Mouse (Mus musculus): ENCODE results near the gene Pim3. TPM values are rescaled to one million over a fixed set of nuclear protein-coding genes. Genes with fewer than 3 reads are reported as not detected.

The Pim3 gene
- polyA plus RNA-seq, 2 experiments = 3.1 to 8.5 TPM

DNA sequence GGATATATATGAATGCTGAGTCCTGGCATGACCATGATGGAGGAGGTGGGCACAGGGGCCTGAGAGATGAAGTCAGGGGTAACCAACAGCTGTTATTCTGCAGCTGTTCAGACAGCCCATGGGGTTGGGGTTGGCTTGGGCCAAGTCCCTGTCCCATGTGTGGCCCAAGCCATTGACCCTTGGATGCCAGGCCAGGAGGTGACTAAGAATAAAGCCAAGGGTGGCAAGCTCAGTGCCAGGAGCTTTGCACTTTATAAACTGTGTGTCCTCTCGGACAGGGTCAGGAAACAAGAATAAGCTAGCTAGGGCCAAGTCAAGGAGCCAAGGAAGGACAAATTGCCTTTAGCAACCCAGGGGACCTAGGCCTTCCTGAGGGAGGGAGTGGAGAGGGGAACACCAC is 30.3 kb downstream of the Pim3 start:
- DNase-seq (ENCODE audit: low read depth in 3 of 3, low spot score in 3 of 3) = no peak
- Histone ChIP-seq H3K27ac (no peak overlapping the region), H3K4me3 (ENCODE audit: insufficient read depth in 1 of 2, low read depth in 2 of 2, low read length in 2 of 2) (no peak overlapping the region), H3K4me1 (replicated peaks; ENCODE audit: control insufficient read depth in 2 of 2, insufficient read depth in 2 of 2, low read length in 1 of 2) (peaks cover 0 to 9% of the 10 kb centered on the region in 2 experiments; a peak in 3 of 4 replicates), H3K9me3 (ENCODE audit: control insufficient read depth, low read length) (no peaks in the 10 kb centered on the region), H3K9ac (replicated peaks) (no peak overlapping the region), H3K27me3 (ENCODE audit: control insufficient read depth, insufficient read depth, low read length) (no peaks in the 10 kb centered on the region), H3K4me2 (ENCODE audit: low read depth) (no peak overlapping the region), H3K36me3 (replicated peaks; ENCODE audit: control insufficient read depth, insufficient read depth, low read depth) (no peaks in the 10 kb centered on the region)
- no peak for ATAC-seq (ENCODE audit: insufficient read depth)
- TF ChIP-seq CTCF (IDR thresholded peaks at IDR 0.05; ENCODE audit: low read depth) (no peak), EP300 (IDR thresholded peaks at IDR 0.05; ENCODE audit: low read depth) (no peak)
- 45% methylated on average over 1 of the region's 1 CpGs for WGBS (ENCODE audit: insufficient replicate concordance)

DNA sequence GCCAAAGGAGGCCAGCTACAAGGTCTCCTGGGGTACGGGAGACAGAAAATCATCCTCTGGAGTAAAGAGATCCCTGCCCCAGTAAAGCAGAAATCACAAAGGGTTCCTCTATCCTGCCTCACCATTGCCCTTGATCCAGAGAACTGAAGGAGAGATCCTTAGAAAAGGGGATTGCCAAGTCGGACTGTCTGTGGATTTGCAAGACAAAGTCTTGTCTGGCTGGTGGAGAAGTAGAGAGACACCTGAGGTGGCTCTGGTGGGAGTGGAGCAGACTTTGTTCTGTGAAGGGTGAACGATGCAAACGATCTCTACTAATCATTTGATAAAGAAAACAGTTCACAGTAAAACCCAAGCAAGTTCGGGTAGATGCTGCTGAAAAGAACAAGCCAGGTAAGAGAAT is 30.9 kb downstream of the Pim3 start:
- Histone ChIP-seq H3K4me2 (ENCODE audit: low read depth) (no peak overlapping the region), H3K4me3 (ENCODE audit: insufficient read depth in 1 of 2, low read depth in 2 of 2, low read length in 2 of 2) (no peak overlapping the region), H3K36me3 (replicated peaks; ENCODE audit: control insufficient read depth, insufficient read depth, low read depth) (no peaks in the 10 kb centered on the region), H3K9ac (replicated peaks) (no peak overlapping the region), H3K27ac (no peak overlapping the region), H3K9me3 (ENCODE audit: control insufficient read depth, low read length) (no peaks in the 10 kb centered on the region), H3K4me1 (replicated peaks; ENCODE audit: control insufficient read depth in 2 of 2, insufficient read depth in 2 of 2, low read length in 1 of 2) (peaks cover 0 to 9% of the 10 kb centered on the region in 2 experiments; a peak in 3 of 4 replicates), H3K27me3 (ENCODE audit: control insufficient read depth, insufficient read depth, low read length) (no peaks in the 10 kb centered on the region)
- no peak for TF ChIP-seq EP300 (IDR thresholded peaks at IDR 0.05; ENCODE audit: low read depth)
- TF ChIP-seq CTCF (IDR thresholded peaks at IDR 0.05; ENCODE audit: low read depth) = no peak
- WGBS (ENCODE audit: insufficient replicate concordance) = 56% methylated on average over 5 of the region's 5 CpGs
- no peak for ATAC-seq (ENCODE audit: insufficient read depth)
- DNase-seq (ENCODE audit: low read depth in 3 of 3, low spot score in 3 of 3) = no peak

DNA sequence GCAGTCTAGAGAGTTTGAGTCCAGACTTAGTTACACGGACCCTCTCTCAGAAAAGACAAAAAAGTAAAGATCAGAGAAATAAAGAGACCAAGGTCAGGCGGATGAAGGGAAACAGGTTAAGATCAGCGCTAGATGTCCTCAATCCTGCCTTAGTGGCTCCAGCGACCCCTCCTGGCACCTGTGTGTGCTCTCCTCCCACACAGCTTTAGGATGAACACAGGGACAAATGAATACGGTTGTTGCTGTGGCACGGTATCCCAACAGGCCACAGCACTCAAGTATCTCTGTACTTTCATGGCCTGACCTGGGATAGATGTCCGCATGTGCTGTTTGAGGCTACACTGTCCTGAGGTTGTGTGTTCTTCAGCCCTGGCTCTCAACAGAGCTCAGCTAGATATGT is 33.1 kb downstream of the Pim3 start:
- H3K27ac ChIP-seq = no peak overlapping the region
- no peaks in the 10 kb centered on the region for H3K27me3 ChIP-seq (ENCODE audit: control insufficient read depth, insufficient read depth, low read length)
- H3K4me2 ChIP-seq (ENCODE audit: low read depth) = no peak overlapping the region
- ATAC-seq (ENCODE audit: insufficient read depth) (no peak), DNase-seq (ENCODE audit: low read depth in 3 of 3, low spot score in 3 of 3) (no peak)
- no peak overlapping the region for H3K9ac ChIP-seq (replicated peaks)
- peaks cover 0 to 5% of the 10 kb centered on the region in 2 experiments; a peak in 3 of 4 replicates for H3K4me1 ChIP-seq (replicated peaks; ENCODE audit: control insufficient read depth in 2 of 2, insufficient read depth in 2 of 2, low read length in 1 of 2)
- H3K4me3 ChIP-seq (ENCODE audit: insufficient read depth in 1 of 2, low read depth in 2 of 2, low read length in 2 of 2) = no peak overlapping the region
- TF ChIP-seq CTCF (IDR thresholded peaks at IDR 0.05; ENCODE audit: low read depth) (no peak), EP300 (IDR thresholded peaks at IDR 0.05; ENCODE audit: low read depth) (no peak)
- no peaks in the 10 kb centered on the region for H3K36me3 ChIP-seq (replicated peaks; ENCODE audit: control insufficient read depth, insufficient read depth, low read depth)
- 55% methylated on average over 7 of the region's 7 CpGs for WGBS (ENCODE audit: insufficient replicate concordance)
- H3K9me3 ChIP-seq (ENCODE audit: control insufficient read depth, low read length) = no peaks in the 10 kb centered on the region

DNA sequence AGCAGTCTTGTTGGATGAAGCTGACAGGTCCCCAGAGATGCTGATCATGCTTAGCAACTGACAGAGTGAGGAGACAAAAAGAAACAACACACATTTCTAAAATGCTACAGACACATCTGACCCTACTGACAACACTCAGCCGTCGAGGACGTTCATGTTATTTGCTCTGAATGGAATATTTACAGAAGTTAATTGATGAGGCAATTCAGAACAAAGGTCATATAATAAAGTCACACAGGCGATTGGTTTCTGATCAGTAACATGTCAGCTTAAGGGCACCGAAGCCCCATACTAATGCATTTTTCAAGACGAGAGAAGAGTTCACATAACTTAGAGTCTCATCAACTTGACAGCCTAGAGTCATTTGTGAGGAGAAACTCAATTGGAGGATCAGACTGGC is 33.9 kb downstream of the Pim3 start:
- H3K27ac ChIP-seq = no peak overlapping the region
- DNase-seq (ENCODE audit: low read depth in 3 of 3, low spot score in 3 of 3) = no peak
- no peaks in the 10 kb centered on the region for H3K36me3 ChIP-seq (replicated peaks; ENCODE audit: control insufficient read depth, insufficient read depth, low read depth)
- H3K4me1 ChIP-seq (replicated peaks; ENCODE audit: control insufficient read depth in 2 of 2, insufficient read depth in 2 of 2, low read length in 1 of 2) = peaks cover 0 to 4% of the 10 kb centered on the region in 2 experiments; a peak in 3 of 4 replicates
- no peak overlapping the region for H3K4me2 ChIP-seq (ENCODE audit: low read depth)
- no peak overlapping the region for H3K4me3 ChIP-seq (ENCODE audit: insufficient read depth in 1 of 2, low read depth in 2 of 2, low read length in 2 of 2)
- no peak for TF ChIP-seq EP300 (IDR thresholded peaks at IDR 0.05; ENCODE audit: low read depth)
- no peak for TF ChIP-seq CTCF (IDR thresholded peaks at IDR 0.05; ENCODE audit: low read depth)
- H3K9ac ChIP-seq (replicated peaks) = no peak overlapping the region
- ATAC-seq (ENCODE audit: insufficient read depth) = no peak
- H3K9me3 ChIP-seq (ENCODE audit: control insufficient read depth, low read length) = no peaks in the 10 kb centered on the region
- WGBS (ENCODE audit: insufficient replicate concordance) = 62% methylated on average over 6 of the region's 6 CpGs
- no peaks in the 10 kb centered on the region for H3K27me3 ChIP-seq (ENCODE audit: control insufficient read depth, insufficient read depth, low read length)

DNA sequence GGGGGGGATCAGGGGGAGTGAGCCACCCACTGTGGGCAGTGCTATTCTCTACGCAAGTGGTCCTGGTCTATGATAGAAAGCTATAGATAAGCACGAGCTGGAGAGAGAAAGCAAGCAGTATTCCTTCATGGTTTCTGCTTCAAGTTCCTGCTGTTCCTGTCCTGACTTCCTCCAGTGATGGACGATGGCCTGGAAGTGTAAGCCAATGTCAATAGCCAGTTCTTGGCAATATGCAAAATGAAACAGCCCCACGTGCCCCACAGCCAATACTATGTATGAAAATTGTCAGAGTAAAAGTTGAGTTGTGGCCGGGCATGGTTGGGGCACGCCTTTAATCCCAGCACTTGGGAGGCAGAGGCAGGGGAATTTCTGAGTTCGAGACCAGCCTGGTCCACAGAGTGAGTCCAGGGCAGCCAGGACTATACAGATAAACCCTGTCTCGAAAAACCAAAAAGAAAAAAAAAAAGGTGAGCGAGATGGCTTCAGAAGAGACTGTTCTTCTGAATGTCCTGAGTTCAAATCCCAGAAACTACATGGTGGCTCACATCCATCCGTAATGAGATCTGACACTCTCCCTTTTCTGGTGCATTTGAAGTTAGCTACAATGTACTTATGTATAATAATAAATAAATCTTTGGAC is 34.5 kb downstream of the Pim3 start:
- no peak overlapping the region for H3K4me3 ChIP-seq (ENCODE audit: insufficient read depth in 1 of 2, low read depth in 2 of 2, low read length in 2 of 2)
- TF ChIP-seq EP300 (IDR thresholded peaks at IDR 0.05; ENCODE audit: low read depth) (no peak), CTCF (IDR thresholded peaks at IDR 0.05; ENCODE audit: low read depth) (no peak)
- H3K4me1 ChIP-seq (replicated peaks; ENCODE audit: control insufficient read depth in 2 of 2, insufficient read depth in 2 of 2, low read length in 1 of 2) = no peaks in the 10 kb centered on the region
- DNase-seq (ENCODE audit: low read depth in 3 of 3, low spot score in 3 of 3) = no peak
- H3K4me2 ChIP-seq (ENCODE audit: low read depth) = no peak overlapping the region
- no peaks in the 10 kb centered on the region for H3K9me3 ChIP-seq (ENCODE audit: control insufficient read depth, low read length)
- H3K9ac ChIP-seq (replicated peaks) = no peak overlapping the region
- ATAC-seq (ENCODE audit: insufficient read depth) = no peak
- no peaks in the 10 kb centered on the region for H3K36me3 ChIP-seq (replicated peaks; ENCODE audit: control insufficient read depth, insufficient read depth, low read depth)
- H3K27me3 ChIP-seq (ENCODE audit: control insufficient read depth, insufficient read depth, low read length) = no peaks in the 10 kb centered on the region
- WGBS (ENCODE audit: insufficient replicate concordance) = 57% methylated on average over 10 of the region's 10 CpGs
- no peak overlapping the region for H3K27ac ChIP-seq
